Mouse (Mus musculus) lung, postnatal 25 days (tissue): Measurements from ENCODE around the gene Gm9999.
"Not testable (repeated sequence)": the region's sequence is repeated elsewhere in the genome, so short reads cannot be mapped to it uniquely, and the experiment has no call there.

Experiments
- DNase-seq: peaks from one replicate; pipeline ENCODE4 v3.0.0; 2022; ENCODE audit warnings: low spot score

The Gm9999 gene

DNA sequence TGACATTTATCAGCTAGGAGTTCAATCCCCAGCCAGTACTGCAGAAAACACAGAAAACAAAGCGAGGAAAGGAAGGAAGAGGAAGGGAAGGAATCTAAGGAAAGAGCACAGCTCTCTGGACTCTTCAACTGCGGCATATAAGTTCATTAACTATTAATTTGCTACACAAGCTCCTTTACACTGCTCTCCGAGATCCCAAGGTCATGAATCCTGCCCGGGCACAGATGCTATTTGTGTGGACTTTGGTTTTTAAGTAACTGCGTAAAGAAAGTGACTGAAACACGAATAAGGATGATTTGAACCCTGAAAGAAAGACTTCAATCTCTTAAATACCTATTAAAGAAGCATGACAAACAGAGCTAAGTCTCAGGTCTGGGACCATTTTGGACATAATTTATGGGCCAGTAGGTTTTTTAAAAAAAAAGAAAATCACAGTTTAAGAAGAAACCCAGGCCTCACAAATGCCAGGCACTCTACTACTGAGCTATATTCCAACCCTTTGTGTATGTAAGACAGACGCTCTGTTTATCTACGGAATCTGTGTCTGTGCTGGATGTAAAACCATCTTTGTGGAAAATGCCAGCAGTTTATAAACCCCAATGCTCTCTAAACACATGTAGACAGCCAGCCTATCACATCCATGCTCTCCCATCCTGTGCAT lies 16.7 kb downstream of the Gm9999 start:
- no peak for DNase-seq

DNA sequence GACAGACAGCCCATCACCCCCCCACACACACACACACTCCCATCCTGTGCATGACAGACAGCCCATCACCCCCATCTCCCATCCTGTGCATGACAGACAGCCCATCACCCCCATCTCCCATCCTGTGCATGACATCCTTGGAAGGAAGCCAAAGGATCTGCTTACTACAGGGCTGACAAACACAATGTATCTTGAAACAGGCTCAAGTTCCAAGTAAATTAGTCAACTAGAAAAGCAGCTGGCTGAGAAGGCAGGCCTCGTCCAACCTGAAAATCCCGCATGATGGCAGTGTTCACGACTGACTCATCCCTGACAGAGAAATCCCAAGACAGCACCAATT lies 17.2 kb downstream of the Gm9999 start:
- DNase-seq = peak; percentile 62

GRCm38 (mm10) chr7:47001125-47001899 lies 17.9 kb downstream of the Gm9999 start:
- no peak for DNase-seq

DNA sequence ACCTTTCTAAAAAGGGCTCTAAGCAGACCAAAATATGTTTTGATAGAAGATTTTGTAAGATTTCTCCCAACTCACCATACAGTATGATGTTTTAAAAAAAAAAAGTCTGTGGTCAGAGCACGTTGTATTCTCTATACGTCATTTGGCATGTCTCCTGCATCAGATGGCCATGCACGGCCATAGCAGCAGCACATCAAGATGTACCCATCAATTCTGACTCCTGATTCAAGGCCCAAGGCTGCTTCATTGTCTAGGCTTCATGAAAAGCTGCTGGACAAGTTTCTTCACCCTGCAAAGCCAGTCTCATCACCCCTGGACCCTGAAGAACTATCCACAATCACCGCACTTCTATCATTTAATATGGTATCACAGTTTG lies 18.5 kb downstream of the Gm9999 start:
- DNase-seq = no peak

DNA sequence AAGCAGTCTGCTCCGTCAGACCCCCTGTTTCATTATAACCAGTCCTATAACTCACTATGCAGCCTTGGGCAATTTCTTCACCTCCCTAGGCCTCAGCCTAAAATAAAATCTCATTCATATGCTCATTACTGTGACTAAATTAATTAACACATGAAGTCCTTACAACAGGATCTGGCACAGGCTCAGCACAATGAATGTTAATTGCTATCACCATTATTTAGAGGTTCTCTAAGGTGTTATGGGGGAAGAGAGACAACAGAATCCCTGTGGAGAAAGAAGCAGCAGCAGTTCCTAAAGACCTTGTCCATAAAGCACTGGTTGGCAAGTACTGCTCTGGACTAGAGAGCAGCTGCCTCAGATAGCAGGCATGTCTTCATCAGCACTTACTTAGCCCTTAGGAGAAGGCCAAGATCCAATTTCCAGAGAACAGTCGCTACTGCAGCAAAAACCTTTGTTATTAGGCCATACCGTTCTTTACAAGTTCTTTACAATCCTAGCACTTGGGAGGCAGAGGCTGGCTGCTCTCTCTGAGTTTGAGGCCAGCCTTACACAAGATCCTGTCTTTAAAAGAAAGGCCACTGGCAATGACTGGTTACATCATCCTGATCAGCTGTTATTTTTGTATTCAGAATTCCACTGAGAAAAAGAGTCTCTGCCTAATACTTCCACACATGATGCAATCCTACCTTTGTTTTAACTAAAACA lies 20.2 kb downstream of the Gm9999 start:
- DNase-seq = no peak

DNA sequence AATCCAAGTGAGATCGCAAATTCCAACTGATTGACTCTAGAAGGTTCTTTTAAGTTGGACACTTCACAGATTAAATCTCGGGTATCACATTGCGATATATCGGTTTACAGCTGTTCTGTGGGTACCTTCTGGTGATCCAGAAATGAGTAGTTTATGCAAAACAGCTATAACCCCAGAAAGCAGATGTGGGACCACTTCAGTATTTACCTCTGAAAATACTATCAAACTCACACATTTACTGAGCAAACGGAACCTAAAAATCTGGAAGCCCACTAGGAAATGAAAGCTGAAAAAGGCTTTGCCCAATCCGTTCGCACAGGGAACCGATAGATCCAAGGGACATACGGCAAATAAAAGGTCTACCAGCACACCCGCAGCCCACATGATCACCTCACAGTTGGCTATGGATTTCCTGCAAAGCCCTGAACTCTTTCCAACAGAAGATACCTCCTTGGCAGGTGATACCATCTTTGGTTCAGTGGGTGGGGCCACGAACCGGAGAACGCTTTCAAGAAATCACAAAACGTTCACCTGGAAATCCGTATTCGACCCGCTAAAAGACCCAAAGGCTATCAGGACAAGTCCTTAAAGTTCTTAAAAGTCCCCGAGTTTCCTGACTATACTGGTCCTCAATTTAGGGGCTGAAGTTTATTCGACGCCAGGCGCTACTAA lies 23.9 kb downstream of the Gm9999 start:
- no peak for DNase-seq

GRCm38 (mm10) chr7:47007818-47008167 lies 24.4 kb downstream of the Gm9999 start:
- no peak for DNase-seq

DNA sequence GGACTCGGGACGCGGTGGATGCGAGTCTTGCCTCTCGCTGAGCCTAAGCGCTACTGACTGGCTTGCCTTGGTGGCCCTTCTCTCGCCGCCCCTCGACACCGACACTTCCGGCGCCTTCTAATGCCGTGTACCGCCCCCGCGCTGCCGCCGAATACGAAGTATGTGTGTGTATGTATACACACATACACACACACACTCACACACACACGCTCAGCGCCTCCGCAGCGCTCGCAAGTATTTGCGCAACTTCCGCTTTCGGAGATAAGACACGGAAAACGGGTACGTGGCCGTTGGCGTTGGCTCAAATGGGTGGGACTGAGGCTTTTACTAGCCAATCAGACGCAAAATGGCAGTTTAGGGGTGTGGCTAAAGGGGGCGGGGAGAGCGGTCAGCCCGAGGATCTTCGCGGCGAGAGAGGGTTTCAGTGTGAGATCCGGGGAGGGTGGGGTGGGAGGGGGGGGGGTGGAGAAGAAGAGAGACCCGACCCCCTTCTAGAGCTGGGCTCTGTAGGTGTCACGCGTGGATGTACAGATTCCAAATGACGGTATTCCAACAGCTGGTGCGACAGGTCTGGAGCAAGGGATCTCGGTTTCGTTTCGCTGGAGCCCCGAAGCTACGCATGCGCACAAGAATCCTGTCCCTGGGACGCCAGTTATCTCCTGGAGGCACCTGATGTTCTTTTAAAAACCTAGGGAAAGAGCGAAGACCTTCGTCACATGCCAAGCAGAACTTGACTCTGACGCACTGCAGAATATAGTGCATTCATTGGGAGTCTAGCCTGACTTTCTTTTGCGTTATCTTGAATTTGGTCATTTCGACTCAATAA lies 25.0 kb downstream of the Gm9999 start, which contains the start of gene Spty2d1:
Spty2d1 (minus strand) TSS at position 244 of the 826 bp plus-strand sequence.
- DNase-seq = peak; percentile 99

DNA sequence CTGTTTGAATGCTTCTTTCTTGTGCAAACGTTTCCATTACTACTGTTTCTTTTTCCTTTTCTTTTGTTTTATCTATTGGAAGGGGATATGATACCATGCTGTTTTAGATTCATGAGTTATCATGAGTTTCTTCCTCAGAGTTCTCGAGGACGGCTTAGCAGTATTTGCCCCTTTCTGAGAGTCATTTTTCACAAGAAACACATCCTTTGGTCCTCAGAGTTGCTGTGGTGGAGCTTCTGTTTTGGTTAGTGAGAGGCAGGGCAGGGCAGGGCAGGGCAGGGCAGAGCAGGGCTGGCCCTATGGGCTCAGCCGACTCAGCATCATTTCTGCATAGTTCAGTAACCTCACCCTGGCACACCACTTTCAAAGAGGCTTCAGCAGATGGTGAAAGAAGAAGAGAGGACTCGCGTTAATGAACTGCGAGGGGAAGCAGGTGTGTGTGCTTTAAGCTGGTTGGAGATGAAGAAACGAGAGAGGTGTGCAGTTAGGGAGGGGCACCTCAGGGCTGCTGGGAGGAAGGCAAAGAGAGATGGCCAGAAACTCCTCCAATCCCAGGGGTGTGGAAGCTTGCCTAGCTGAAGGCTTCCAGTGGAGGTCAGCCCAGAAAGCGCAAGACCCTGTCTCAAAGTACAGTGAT lies 29.9 kb downstream of the Gm9999 start:
- no peak for DNase-seq

DNA sequence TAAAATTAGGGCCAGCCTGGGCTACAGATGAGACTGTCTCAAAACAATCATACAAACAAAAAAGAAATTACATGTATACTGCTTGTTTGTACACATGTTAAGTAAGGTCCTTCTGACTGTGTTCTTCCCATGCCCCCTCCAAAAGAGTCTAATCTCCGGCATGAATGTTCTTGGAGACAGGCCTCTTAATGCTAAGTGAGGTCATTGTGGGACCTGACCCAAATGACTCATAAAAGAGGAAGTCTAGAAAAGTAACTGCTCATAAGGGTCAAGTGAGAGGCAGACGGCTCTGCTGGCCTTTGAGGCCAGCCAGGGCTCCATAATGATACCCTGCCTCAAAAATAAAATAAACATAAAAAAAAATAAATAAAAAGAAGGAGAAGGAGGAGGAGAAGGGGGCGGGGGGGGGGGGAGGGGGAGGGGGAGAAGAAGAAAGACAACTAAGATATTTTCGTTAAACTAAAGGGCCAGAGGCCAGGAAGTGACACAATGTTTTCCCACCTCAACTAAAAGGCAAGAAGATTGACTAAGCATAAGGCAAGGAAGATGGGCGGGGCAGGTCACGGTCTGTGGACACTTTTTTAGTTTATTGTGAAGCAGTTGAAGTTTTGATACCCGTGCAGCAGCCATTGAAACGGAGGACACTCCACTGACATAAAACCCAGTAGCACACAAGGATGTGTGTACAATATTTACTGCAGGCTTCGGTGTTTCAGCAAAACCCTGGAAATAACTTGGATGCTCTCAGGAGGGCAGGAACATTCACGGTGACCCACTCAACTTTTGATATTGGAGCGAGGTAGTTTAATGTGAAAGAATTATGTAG lies 31.4 kb downstream of the Gm9999 start:
- DNase-seq = peak; percentile 84

DNA sequence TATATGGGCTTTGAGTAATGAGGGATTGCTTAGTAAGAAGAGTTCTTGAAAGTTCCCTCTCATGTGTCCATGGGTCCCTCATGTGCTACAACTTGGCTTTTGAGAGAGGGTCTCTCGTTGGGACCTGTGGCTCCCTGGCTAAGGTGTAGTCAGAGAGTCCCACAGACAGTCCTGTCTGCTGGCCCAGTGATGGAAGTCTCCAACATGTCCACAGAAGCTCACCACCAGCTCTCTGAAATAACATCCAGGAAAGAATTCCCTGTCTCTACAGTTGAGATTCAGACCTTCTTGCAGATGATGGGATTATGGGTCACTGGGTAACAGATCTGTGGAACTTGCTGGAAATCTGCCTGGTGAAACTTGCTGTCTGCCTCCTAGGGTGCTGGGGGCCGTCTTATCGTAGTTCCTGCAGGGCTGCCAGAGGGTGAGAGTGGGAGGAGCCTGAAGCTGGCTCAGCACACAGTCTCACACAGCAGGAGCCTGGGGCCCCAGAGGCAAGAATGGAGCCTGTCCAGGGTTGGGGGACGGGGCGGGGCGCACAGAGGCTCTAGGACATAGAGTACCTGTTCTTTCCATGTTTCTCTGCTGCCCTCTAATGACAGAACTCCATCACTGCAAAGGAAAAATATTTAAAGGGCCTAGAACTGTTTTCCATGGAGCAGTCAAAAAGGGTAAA lies 32.1 kb downstream of the Gm9999 start:
- peak; percentile 93 for DNase-seq

GRCm38 (mm10) chr7:47016602-47017001 lies 33.2 kb downstream of the Gm9999 start:
- no peak for DNase-seq

DNA sequence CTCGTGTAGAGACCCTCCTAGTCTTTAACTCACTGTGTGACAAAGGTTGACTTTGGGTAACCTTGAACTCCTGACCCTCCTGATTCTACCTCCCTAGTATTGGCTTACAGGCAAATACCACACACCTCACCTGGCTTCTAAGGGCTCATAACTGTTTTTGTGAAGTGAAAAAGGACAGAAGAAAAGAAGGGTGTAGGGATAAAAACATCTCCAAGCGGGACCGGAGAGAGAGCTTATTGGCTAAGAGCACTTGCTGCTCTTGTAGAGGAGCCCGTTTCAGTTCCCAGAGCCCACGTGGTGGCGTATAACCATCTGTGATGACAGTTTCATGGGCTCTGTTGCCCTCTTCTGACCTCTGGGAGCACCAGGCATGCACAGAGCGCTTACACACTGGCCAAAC lies 33.8 kb downstream of the Gm9999 start:
- no peak for DNase-seq

GRCm38 (mm10) chr7:47019641-47020040 lies 36.3 kb downstream of the Gm9999 start:
- peak; percentile 16 for DNase-seq

DNA sequence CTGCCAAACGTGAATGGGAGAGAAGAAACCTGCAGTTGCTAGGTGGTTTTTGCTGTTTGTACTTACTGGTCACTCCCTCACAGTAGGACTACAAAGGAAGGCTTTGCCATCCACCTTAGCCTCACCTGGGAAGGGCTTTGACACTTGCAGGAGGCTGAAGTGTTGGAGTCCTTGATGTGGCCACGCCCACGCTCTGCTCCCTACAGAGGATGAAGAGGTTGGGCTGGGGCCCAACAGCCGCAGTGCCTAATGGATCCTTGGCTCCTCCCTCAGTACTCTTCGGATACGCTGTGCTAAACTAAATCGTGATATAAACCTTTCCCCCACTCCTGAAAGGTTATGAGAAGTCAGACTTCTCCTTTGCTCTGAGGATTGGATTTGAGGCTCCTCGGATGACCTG lies 37.6 kb downstream of the Gm9999 start:
- DNase-seq = peak; percentile 26

- DNase-seq = peak; percentile 22
These were observed 39.1 kb downstream of the Gm9999 start for GRCm38 (mm10) chr7:47022482-47022881.

GRCm38 (mm10) chr7:47023530-47023929 lies 40.1 kb downstream of the Gm9999 start:
- peak; percentile 85 for DNase-seq

GRCm38 (mm10) chr7:47024454-47024853 lies 41.1 kb downstream of the Gm9999 start:
- DNase-seq = no peak

GRCm38 (mm10) chr7:47025429-47025828 lies 42.0 kb downstream of the Gm9999 start:
- no peak for DNase-seq

DNA sequence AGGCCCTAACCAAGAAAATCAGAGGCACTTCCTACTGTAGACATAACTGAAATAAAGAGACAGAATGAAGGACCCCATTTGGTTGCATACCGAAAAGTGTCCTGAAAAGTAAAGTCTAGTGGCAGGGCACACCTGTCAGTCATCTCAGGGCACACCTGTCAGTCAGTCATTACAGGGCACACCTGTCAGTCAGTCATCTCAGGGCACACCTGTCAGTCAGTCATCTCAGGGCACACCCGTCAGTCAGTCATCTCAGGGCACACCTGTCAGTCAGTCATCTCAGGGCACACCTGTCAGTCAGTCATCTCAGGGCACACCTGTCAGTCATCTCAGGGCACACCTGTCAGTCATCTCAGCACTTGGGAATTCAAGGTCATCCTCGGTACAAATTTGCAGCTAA lies 43.5 kb downstream of the Gm9999 start:
- DNase-seq = not testable (repeated sequence)
